Mouse (Mus musculus): Measurements from ENCODE around the gene Bhlha9.
"Not testable (repeated sequence)": the region's sequence is repeated elsewhere in the genome, so short reads cannot be mapped to it uniquely, and the experiment has no call there.

- TF ChIP-seq MYOD1 (IDR thresholded peaks at IDR 0.05; ENCODE audit: control insufficient read depth in 1 of 3, insufficient read length in 2 of 3, low read depth in 2 of 3); POLR2A (IDR thresholded peaks at IDR 0.05; ENCODE audit: insufficient read length, low read depth); E2F4 (IDR thresholded peaks at IDR 0.05; ENCODE audit: insufficient read depth); MYOG (IDR thresholded peaks at IDR 0.05; ENCODE audit: control insufficient read depth in 1 of 3, insufficient read depth in 1 of 3, insufficient read length in 2 of 3, low read depth in 2 of 3); CEBPB (IDR thresholded peaks at IDR 0.05; ENCODE audit: insufficient read depth, poor library complexity, severe bottlenecking); USF1 (IDR thresholded peaks at IDR 0.05; ENCODE audit: low read depth); MAX (IDR thresholded peaks at IDR 0.05; ENCODE audit: low read depth); POLR2AphosphoS2 (IDR thresholded peaks at IDR 0.05; ENCODE audit: insufficient read length, low read depth); TCF12 (IDR thresholded peaks at IDR 0.05; ENCODE audit: insufficient read depth, poor library complexity, severe bottlenecking); REST (IDR thresholded peaks at IDR 0.05; ENCODE audit: insufficient read depth, insufficient read length); SRF (IDR thresholded peaks at IDR 0.05; ENCODE audit: control insufficient read depth, insufficient read length, low read depth): not testable (repeated sequence)
These were observed 7.2 kb downstream of the Bhlha9 start, which contains the start of gene Trarg1 for GRCm38 (mm10) chr11:76679508-76679907.
